Mouse (Mus musculus): Measurements from ENCODE around the gene Fam19a3.
A peak's percentile ranks its signal among the peaks of the same experiment; 100 is the strongest.
"Not testable (repeated sequence)": the region's sequence is repeated elsewhere in the genome, so short reads cannot be mapped to it uniquely, and the experiment has no call there.

The Fam19a3 gene

DNA sequence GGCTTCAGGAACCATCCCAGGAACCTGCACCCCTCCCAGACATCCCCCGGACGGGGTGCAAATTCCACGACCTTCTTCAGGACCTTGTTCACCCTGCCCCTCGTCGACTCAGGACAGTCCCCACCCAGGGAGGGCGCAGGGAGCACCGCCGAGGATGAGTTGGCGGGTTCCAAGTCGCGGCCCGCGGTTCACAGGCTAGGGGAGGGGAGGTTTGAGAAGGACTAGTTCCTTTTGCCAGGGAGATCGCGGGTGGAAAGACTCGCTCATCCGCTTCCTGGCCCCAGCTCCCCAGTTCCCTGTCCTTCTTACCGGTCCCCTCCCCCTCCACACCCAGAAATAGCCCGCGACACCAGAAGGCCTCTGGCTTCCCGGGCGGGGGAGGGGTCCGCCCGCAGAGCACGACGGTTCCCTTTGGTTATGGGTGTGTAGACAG lies at the start of gene Fam19a3:
Fam19a3 (minus strand) TSS at position 370 of the 433 bp plus-strand sequence.
- DNase-seq (ENCODE audit: inconsistent ontology term), result peak; percentile 25

DNA sequence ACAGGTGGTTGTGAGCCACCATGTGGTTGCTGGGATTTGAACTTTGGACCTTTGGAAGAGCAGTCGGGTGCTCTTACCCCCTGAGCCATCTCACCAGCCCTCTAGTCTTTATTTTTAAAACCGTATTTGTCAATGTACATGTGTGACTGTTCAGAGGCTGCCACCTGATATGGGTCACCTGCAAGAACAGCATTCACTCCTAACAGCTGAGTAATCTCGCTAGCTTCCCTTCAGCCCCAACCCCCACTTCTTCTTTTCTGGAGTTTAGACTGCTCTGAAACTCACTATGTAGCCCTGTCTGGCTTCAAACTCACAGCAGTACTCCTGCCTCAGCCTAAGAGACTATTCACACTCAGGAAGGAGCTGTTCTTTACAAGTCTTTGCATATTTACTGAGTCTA lies 40.8 kb upstream of the Fam19a3 start:
- DNase-seq (ENCODE audit: inconsistent ontology term), result no peak

GRCm38 (mm10) chr3:104820426-104820825 lies 38.8 kb upstream of the Fam19a3 start:
- no peak for DNase-seq (ENCODE audit: inconsistent ontology term)

DNA sequence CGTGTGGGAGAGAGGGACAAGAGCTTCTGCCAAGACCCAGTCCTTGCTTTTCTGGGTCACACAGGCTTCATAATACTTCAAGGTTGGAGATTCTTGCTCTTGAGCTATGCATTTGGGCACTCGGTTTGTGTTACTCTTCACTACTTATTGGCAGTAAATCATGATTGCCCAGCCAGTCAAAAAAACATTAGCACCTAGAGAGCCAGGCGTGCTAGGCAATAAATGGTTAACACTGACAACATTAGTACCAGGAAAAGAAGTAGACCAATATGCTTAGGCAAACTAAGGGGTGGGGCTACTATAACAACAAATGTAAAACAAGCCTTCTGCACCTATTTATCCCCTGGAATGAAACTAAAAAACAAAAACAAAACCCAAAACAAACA lies 37.1 kb upstream of the Fam19a3 start:
- DNase-seq (ENCODE audit: inconsistent ontology term), result no peak

GRCm38 (mm10) chr3:104817991-104818748 lies 36.5 kb upstream of the Fam19a3 start, which contains the start of gene Mov10:
Gene Mov10 (minus strand): TSS chr3:104818563.
- DNase-seq (ENCODE audit: inconsistent ontology term), result peak; percentile 85

DNA sequence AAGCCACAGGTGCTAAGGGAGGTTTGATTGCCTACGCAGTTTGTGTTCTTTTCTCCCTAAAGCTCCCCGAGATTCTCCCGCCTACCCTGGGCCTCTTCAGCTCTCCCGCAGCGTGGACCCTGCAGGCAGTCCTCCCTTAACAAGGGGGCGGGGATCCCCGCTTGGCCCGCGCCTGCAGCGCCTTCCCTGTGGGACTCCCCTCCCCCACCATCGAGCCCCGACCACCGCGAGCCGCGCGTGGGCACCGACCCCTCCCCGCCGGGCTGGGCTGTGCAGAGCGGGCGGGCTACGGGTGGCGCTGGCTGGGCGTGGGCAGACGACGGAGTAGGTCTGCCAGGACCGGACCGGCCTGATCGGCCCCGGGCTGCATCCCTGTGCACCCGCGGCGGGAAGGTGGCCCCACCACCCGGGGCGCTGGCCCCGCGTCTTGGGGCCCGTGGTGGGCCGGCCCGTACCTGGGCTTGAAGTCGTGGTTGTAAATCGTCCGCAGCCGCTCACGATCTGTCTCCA lies 35.9 kb upstream of the Fam19a3 start:
- peak; percentile 75 for DNase-seq (ENCODE audit: inconsistent ontology term)

DNA sequence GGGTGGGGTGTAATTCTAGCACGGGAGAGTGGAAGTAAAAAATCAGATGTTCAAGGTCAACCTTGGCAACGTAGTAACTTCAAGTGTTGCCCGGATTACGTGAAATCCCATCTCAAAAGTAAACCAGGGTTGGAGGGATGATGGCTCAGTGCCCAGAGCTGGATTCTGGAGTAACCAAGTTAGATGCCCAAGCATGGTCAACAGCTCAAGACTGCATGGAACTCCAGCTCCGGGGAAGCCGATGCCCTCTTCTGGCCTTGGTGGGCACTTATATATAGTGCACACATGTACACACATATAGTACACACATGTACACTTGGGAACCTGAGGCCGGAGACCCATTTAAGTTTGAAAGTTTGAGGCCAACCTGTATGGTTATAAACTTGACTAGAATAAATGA lies 34.5 kb upstream of the Fam19a3 start:
- DNase-seq (ENCODE audit: inconsistent ontology term), result no peak

DNA sequence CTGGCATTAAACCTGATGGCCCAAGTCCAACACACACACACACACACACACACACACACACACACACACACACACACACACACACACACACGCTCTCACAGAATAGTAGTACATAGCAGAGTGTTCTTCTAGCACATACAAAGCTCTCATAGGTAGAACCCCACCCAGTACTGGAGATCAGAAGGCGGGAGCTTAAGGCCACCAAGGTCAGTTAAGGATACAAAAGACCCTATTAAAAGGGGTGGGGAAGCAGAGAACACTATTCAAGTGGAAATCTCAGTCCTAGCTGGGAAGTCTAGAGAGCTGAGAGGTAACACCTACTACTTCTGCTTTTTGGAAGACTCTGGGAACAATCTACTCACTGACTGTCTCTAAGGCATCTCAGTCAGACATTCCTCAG lies 33.7 kb upstream of the Fam19a3 start:
- DNase-seq (ENCODE audit: inconsistent ontology term), result no peak

- DNase-seq (ENCODE audit: inconsistent ontology term), result no peak
These were observed 33.1 kb upstream of the Fam19a3 start for GRCm38 (mm10) chr3:104814746-104815145.

- not testable (repeated sequence) for DNase-seq (ENCODE audit: inconsistent ontology term)
These were observed 31.6 kb upstream of the Fam19a3 start for GRCm38 (mm10) chr3:104813227-104813626.

GRCm38 (mm10) chr3:104812254-104812653 lies 30.6 kb upstream of the Fam19a3 start:
- no peak for DNase-seq (ENCODE audit: inconsistent ontology term)

- DNase-seq (ENCODE audit: inconsistent ontology term), result no peak
These were observed 30.1 kb upstream of the Fam19a3 start for GRCm38 (mm10) chr3:104811752-104812151.

GRCm38 (mm10) chr3:104805539-104805938 lies 23.9 kb upstream of the Fam19a3 start:
- no peak for DNase-seq (ENCODE audit: inconsistent ontology term)

GRCm38 (mm10) chr3:104804312-104804711 lies 22.7 kb upstream of the Fam19a3 start:
- no peak for DNase-seq (ENCODE audit: inconsistent ontology term)

DNA sequence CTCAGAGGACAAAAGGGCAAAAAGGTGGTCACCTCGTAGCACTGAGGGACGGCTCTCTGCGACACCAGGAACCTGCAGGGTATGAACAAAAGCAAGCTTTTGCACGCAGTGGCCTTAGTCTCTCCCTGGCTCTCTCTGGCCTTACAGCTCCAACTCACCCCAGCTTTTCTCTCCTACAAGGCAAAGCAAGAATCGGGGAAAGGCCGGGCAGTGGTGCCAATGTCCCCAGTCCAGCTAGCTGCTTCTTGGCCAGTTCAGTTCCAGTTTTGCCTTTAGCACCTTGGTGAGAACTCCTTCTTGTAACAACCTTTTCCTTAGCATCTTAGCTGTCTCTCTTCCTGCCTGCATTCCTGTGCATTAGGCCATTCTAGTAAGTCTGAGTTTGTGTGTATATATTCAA lies 19.8 kb upstream of the Fam19a3 start:
- no peak for DNase-seq (ENCODE audit: inconsistent ontology term)

- no peak for DNase-seq (ENCODE audit: inconsistent ontology term)
These were observed 19.0 kb upstream of the Fam19a3 start for GRCm38 (mm10) chr3:104800681-104801080.

DNA sequence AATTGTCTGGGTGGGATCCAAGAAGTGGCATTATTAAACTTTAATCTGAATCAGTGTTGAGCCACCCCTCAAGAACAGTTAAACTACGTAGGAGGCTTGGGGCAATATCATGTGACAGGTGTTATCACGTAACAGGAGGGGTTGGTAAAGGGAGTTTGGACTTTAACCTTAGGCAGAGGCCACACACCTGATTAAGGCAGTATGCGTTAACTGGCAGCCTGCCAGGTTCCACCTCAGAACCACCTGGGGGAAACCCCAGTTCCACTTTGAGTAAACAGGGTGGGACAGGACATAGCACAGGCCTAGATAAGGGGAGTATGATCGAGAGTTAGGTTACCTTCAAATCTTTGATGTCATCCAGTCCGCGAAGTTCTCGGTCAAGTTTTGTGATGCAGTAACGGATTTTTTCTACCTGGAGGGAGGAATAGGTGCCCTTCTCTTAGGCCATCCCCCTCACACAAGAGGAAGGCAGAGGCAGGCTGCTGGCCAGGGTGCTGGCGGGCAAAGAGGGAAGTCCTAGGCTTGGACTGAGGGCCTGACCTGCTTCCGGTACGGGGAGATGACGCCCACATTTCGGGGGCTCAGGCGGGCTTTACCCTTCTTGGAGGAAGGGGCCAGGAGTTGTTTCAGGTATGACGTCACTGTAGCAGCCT lies 14.9 kb upstream of the Fam19a3 start:
- no peak for DNase-seq (ENCODE audit: inconsistent ontology term)

GRCm38 (mm10) chr3:104795661-104796340 lies 14.2 kb upstream of the Fam19a3 start:
- peak; percentile 55 for DNase-seq (ENCODE audit: inconsistent ontology term)

- peak; percentile 25 for DNase-seq (ENCODE audit: inconsistent ontology term)
These were observed 13.4 kb upstream of the Fam19a3 start for GRCm38 (mm10) chr3:104794953-104795470.

DNA sequence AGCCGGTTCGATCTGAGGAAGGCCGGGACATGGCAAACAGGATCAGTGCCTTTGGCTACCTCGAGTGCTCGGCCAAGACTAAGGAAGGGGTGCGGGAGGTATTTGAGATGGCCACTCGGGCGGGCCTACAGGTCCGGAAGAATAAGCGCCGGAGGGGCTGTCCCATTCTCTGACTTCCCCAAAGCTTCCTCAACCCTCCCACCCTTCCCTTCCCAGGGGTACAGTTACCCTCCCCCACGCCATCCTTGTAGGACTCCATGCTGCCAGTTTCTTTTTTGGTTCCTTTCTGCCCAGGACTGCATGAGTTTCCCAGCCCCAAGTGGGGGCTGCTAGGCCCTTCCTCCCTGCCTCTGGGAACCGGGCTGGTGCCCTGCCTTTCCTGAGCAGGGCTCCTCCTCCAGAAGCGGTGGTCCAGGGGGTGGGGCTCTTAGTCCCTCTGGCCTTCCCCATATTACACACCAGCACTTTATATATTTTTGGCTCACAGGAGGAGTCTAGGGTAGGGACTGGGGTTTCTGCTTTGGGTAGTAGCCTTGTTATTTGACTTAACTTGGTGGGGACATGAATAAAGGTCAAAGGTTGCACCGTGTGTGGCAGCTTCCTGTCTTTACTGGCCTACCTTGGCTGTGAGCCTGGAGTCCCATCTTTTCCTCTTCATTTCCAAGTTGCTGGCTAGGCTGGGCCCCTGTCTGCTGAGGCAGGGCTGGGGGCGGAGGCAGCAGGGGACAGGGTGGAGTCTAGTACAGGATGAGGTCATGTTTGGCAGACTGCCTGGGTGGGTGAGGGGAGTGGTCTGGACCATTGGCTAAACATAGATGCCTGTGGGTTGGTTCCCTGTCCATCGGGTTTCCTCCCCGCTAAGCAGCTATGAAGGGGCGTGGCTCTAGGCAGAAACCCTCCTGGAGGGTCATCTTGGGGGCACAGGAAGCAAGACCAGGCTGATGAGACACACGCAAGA lies 12.5 kb upstream of the Fam19a3 start:
- DNase-seq (ENCODE audit: inconsistent ontology term), result peak; percentile 99

Measured in Muller cell, postnatal 12 days (primary cell).